Mouse (Mus musculus) kidney, embryonic 16.5 days (tissue): ENCODE data around the gene Peak1. TPM values are rescaled to one million over a fixed set of nuclear protein-coding genes. Genes with fewer than 3 reads are reported as not detected.

ENCODE experiments used
- ATAC-seq: fragments of 200-750 bp; cut with Nextera tagmentation; 2 replicates; pipeline ENCODE4 v1.8.0; 2017; ENCODE audit warnings: moderate TSS enrichment; ENCODE audit not compliant: low FRiP score, low TSS enrichment
- H3K27ac ChIP-seq: fragments of 300-500 bp; sonication (generic); 2 replicates; pipeline ENCODE4 v1.5.1; 2014; ENCODE audit warnings: low read length
- H3K27me3 ChIP-seq: fragments of 300-500 bp; sonication (generic); 2 replicates; pipeline ENCODE4 v1.6.1; 2014; ENCODE audit warnings: low read length, control low read depth, mixed read lengths; ENCODE audit not compliant: insufficient read depth
- H3K36me3 ChIP-seq: fragments of 300-500 bp; sonication (generic); 2 replicates; pipeline ENCODE4 v1.6.1; 2014; ENCODE audit warnings: low read length, control low read depth, mixed read lengths; ENCODE audit not compliant: insufficient read depth
- H3K4me1 ChIP-seq: fragments of 300-500 bp; sonication (generic); 2 replicates; pipeline ENCODE4 v1.6.1; 2014; ENCODE audit warnings: low read length, control low read depth, mixed read lengths; ENCODE audit not compliant: insufficient read depth
- H3K4me2 ChIP-seq: fragments of 300-500 bp; sonication (generic); replicated peaks from 2 replicates; pipeline ENCODE4 v1.6.1; 2014; ENCODE audit warnings: low read depth, low read length
- H3K4me3 ChIP-seq: fragments of 300-500 bp; sonication (generic); 2 replicates; pipeline ENCODE4 v1.5.1; 2014; ENCODE audit warnings: mild to moderate bottlenecking, low read length
- H3K9ac ChIP-seq: fragments of 300-500 bp; sonication (generic); replicated peaks from 2 replicates; pipeline ENCODE4 v1.6.1; 2014; ENCODE audit warnings: low read length
- H3K9me3 ChIP-seq: fragments of 300-500 bp; sonication (generic); 2 replicates; pipeline ENCODE4 v1.6.1; 2016; ENCODE audit warnings: low read length, control low read depth
- WGBS: fragments of 180-500 bp; shearing (Covaris S2); extraction: QIAGEN DNeasy Blood & Tissue Kit; methylation state at CpG from one replicate; pipeline ENCODE4 v1.1.7; 2014; 5-methylcytosine and 5-hydroxymethylcytosine counted together
- polyA plus RNA-seq: library from polyadenylated mRNA; unstranded; fragments of >200 nt; fragmentation: Nextera tagmentation; extraction: Ambion mirVana; gene quantifications from 2 replicates; pipeline ENCODE4 v1.2.1, GENCODE M21; 2015

Gene Peak1
- polyA plus RNA-seq, 1 experiment from 2014 or later: 14.0 TPM

DNA sequence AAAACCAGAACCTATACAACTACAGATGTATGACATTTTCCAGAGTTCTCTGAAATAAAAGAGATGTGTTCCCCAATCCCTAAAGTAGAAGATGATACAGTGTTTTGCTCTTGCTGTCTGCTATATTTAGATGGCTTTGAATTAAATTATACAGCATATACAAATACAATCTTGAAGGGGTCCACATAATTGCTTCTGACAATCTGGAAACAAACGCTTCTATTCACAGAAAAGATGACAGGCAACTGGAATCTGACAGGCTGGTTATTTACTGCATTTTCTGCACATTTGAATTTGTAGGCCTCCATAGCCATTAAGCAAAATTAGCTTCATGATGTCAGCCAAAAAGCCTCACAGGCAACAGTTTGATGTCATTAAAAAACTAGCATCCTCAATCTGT, 35.1 kb downstream of the Peak1 start:
- no peak overlapping the region for H3K27ac ChIP-seq
- no peak for ATAC-seq
- no peak overlapping the region for H3K4me3 ChIP-seq
- H3K9ac ChIP-seq: no peak overlapping the region
- no peaks in the 10 kb centered on the region for H3K4me1 ChIP-seq
- WGBS: 79% methylated on average over 1 of the region's 1 CpGs
- no peaks in the 10 kb centered on the region for H3K9me3 ChIP-seq
- no peaks in the 10 kb centered on the region for H3K27me3 ChIP-seq
- no peak overlapping the region for H3K4me2 ChIP-seq
- H3K36me3 ChIP-seq: no peaks in the 10 kb centered on the region

DNA sequence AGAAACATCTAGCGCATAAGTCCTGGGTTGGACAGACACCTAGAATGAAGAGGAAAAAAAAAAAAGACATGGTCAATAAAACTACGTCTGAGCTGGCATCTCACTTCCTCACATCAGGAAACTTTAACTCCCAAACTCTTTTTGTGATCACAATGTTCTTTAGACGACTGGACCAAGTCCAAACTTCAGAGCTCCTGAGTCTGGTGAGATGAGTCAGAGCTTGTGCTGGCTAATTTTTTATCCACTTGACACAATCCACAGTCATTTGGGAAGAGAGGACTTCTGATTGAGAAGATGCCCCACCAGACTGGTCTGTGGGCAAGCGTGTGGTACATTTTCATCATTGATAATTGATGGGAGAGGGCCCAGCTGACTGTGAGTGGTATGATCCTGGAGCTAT, 43.5 kb downstream of the Peak1 start:
- ATAC-seq: no peak
- H3K9me3 ChIP-seq: no peaks in the 10 kb centered on the region
- no peak overlapping the region for H3K9ac ChIP-seq
- H3K27me3 ChIP-seq: no peaks in the 10 kb centered on the region
- no peak overlapping the region for H3K27ac ChIP-seq
- no peak overlapping the region for H3K4me2 ChIP-seq
- no peaks in the 10 kb centered on the region for H3K36me3 ChIP-seq
- WGBS: 50% methylated on average over 4 of the region's 4 CpGs
- H3K4me1 ChIP-seq: 0 out of 2 replicates have a peak, but pooled peaks cover 8% of the 10 kb centered on the region
- H3K4me3 ChIP-seq: no peak overlapping the region

DNA sequence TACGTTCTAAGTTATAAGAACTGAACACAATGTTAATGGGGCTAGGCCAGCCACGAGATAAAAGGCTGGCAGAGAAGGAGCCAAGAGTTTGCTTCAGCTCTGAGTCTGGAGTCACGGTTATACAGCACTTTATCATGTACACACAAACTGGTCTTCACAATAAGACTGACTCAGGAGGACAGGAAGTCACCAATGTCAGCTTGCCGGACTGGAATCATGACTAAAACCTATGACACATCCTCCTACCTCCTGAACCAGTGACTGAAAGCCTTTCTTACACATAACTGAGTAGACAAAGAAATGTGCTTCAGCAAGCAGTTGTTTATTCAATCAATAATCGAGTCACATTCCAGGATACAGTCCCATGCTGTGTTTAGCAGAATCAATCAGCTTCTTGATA, 47.2 kb downstream of the Peak1 start:
- no peak for ATAC-seq
- H3K36me3 ChIP-seq: no peaks in the 10 kb centered on the region
- 71% methylated on average over 5 of the region's 5 CpGs for WGBS
- no peaks in the 10 kb centered on the region for H3K9me3 ChIP-seq
- no peak overlapping the region for H3K4me3 ChIP-seq
- no peak overlapping the region for H3K9ac ChIP-seq
- no peak overlapping the region for H3K27ac ChIP-seq
- no peak overlapping the region for H3K4me2 ChIP-seq
- no peaks in the 10 kb centered on the region for H3K27me3 ChIP-seq
- 0 out of 2 replicates have a peak, but pooled peaks cover 11% of the 10 kb centered on the region for H3K4me1 ChIP-seq

DNA sequence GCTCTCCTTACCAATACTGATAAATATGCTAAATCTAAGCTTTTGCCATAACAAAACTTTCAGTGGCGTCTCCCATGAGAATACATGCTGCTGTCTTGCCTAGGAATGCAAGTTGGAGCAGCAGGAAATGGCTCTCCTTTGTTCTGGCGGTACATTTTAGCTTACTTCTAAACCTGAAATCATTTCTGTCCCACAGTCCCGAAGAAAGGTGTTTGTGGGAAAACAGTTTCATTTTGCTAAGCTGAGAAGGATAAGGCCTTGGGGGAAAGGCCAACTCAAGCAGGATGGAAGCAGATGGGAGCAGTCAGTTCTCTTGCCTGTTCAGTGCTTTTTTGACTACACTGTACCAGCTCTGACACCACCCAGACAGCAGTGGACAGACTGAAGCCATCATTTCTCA, 49.1 kb downstream of the Peak1 start:
- no peak overlapping the region; the same call in 1 of the 2 replicates for H3K9ac ChIP-seq
- ATAC-seq: no peak
- H3K27ac ChIP-seq: peak overlapping the region; percentile 34; the same call in 1 of the 2 replicates
- H3K36me3 ChIP-seq: no peaks in the 10 kb centered on the region
- H3K4me2 ChIP-seq: no peak overlapping the region
- no peaks in the 10 kb centered on the region for H3K9me3 ChIP-seq
- no peaks in the 10 kb centered on the region for H3K27me3 ChIP-seq
- H3K4me3 ChIP-seq: no peak overlapping the region
- WGBS: 54% methylated on average over 3 of the region's 3 CpGs
- H3K4me1 ChIP-seq: 0 out of 2 replicates have a peak, but pooled peaks cover 7% of the 10 kb centered on the region

DNA sequence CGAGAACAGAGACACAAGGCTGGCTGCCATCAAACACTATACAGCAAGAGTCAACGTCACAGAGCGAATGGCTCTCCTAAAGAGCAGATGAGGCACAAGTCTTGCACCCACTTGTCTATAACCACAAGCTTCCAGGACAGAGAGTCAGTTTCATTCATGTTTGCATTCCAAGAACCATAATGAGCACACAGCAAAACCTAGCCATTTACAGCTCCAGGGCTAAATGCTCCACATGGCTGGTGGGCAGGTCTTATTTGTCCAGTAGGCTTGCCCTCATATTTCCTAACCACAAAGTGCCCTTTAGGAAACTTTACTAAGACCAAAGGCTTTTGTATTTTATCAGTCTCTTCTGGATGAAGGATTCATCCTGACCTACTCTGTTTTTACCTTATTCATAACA, 54.6 kb downstream of the Peak1 start:
- Histone ChIP-seq H3K9ac (no peak overlapping the region), H3K27ac (no peak overlapping the region), H3K27me3 (no peaks in the 10 kb centered on the region), H3K9me3 (no peaks in the 10 kb centered on the region), H3K4me3 (no peak overlapping the region), H3K36me3 (no peaks in the 10 kb centered on the region), H3K4me1 (0 out of 2 replicates have a peak, but pooled peaks cover 3% of the 10 kb centered on the region), H3K4me2 (no peak overlapping the region)
- ATAC-seq: no peak
- WGBS: 92% methylated on average over 3 of the region's 3 CpGs

DNA sequence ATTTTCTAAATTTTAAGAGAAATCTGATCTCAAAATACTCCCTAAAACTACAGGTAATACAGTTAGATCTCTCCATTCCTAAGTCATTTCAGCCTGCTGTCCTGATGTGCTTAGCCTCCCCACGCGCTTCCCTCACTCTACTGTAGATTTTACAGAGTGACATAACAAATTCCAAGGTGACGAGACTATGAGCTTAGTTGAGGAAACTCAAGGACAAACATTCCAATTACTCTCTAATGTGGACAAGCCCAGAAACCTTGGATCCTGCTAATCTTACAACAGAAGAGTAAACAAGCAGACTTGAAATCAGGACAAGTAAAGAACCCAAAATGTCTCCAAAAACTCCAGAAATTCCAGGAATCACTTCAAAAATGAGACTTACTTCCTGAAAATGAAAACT, 58.6 kb downstream of the Peak1 start:
- Histone ChIP-seq H3K27me3 (no peaks in the 10 kb centered on the region), H3K36me3 (no peaks in the 10 kb centered on the region), H3K4me3 (no peak overlapping the region), H3K4me1 (0 out of 2 replicates have a peak, but pooled peaks cover 3% of the 10 kb centered on the region), H3K9ac (no peak overlapping the region), H3K4me2 (no peak overlapping the region), H3K27ac (no peak overlapping the region), H3K9me3 (no peaks in the 10 kb centered on the region)
- ATAC-seq: no peak
- 73% methylated on average over 3 of the region's 3 CpGs for WGBS

DNA sequence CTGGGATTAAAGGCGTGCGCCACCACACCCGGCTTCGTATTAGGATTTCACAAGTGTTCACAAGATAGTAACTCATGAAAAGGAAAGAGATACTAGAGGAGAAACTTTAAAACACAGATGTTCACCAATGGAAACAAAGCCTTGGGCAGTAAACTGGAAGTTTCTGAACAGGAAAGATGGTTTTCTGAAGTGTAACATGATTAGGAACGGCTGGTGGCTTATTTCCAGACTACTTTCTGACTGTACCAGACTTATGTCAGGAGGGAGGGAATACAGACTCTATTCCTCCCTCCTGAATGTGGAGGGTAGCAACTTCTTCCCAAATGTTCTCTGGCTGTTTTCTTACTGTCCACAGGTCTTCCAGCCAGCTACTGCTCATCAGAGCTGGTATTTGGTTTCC, 62.7 kb downstream of the Peak1 start:
- Histone ChIP-seq H3K36me3 (no peaks in the 10 kb centered on the region), H3K9ac (no peak overlapping the region), H3K27ac (no peak overlapping the region), H3K4me3 (no peak overlapping the region), H3K4me1 (no peaks in the 10 kb centered on the region), H3K27me3 (no peaks in the 10 kb centered on the region), H3K4me2 (no peak overlapping the region), H3K9me3 (no peaks in the 10 kb centered on the region)
- WGBS: 90% methylated on average over 5 of the region's 5 CpGs
- no peak for ATAC-seq

DNA sequence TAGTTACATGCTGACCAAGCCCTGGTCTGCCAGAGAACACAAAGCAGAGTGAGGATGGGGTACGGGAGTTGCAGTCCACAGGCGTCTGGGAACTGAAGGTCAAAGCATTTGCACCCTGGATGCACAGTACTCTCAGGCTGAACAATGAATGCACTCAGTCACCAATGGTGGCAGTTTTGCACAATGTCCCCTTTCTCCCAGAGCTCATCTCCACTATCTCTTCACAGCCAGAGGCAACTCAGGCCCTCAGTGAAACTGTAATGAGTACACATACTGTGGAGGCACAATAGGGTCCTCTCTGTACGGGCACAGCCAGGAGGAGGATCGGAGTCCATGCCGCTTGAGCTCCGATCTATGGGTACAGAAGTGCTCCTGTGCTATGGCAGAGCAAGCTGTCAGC, 71.5 kb downstream of the Peak1 start:
- H3K4me2 ChIP-seq: no peak overlapping the region
- no peak for ATAC-seq
- WGBS: 84% methylated on average over 6 of the region's 6 CpGs
- H3K9me3 ChIP-seq: no peaks in the 10 kb centered on the region
- no peak overlapping the region for H3K27ac ChIP-seq
- H3K36me3 ChIP-seq: no peaks in the 10 kb centered on the region
- no peak overlapping the region for H3K4me3 ChIP-seq
- H3K9ac ChIP-seq: no peak overlapping the region
- no peaks in the 10 kb centered on the region for H3K4me1 ChIP-seq
- H3K27me3 ChIP-seq: no peaks in the 10 kb centered on the region

DNA sequence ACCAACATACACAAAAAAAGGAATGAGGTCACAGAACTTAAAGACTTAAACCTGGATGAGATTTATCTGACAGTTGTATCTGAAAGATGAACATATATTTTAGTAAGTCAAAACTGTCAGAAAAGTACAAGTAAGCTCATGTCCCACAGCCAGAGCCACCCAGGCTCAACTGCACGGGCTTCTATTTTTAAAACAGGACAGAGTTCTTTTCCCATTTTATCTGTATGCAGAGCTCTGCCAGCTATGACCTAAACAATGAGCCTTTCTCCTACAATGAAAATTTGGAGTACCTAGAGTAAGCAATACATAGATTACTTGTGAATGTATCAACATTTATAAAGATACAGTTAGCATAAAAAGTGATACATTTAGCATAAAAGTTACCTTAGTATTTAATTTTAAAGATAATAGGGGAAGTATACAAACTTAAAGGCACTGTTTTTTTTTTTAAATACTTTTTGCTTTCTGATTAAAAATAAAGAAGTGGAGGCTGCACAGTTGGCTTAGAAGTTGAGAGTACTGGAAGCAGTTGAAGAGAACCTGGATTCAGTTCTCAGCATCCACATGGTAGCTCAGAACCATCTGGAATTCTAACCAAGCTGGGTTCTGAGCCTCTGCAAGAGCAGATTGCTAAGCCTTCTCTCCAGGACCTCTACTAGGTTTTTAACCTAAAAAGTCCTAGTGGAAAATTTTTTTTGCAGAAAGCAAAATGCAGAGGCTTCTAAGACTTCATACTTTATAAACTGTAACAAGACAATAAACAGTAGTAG, 78.3 kb downstream of the Peak1 start:
- Histone ChIP-seq H3K27ac (no peak overlapping the region), H3K9me3 (no peaks in the 10 kb centered on the region), H3K27me3 (no peaks in the 10 kb centered on the region), H3K36me3 (no peaks in the 10 kb centered on the region), H3K4me2 (no peak overlapping the region), H3K9ac (no peak overlapping the region), H3K4me1 (no peaks in the 10 kb centered on the region), H3K4me3 (no peak overlapping the region)
- no peak for ATAC-seq
- WGBS: 63% methylated on average over 1 of the region's 1 CpGs

DNA sequence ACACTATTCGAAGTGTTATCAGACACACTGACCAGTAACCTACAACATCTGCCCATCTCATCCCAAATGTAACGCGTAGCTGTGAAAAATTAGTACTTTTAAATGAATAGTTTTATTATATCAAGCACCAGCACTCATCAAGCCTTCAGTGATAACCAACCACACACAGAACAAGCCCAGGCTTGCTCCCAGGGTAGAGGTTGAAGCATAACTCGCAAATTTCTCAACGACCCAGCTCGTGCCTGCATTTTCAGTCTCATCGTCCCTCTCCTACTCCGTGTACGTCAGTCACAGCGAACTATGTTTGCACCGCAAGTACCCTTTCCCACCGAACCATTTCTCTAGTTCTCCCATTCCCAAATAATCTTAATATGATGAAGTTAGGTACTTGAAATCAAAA, 83.5 kb downstream of the Peak1 start:
- Histone ChIP-seq H3K4me1 (no peaks in the 10 kb centered on the region), H3K27ac (no peak overlapping the region), H3K9me3 (no peaks in the 10 kb centered on the region), H3K4me3 (no peak overlapping the region), H3K4me2 (no peak overlapping the region), H3K36me3 (no peaks in the 10 kb centered on the region), H3K27me3 (no peaks in the 10 kb centered on the region), H3K9ac (no peak overlapping the region)
- no peak for ATAC-seq
- WGBS: 90% methylated on average over 12 of the region's 12 CpGs
